Mouse (Mus musculus) cerebellum, adult 2 months (tissue): ENCODE measurements around the gene Usp6nl.

Experiments
- CTCF ChIP-seq: fragments of 200-500 bp; IDR thresholded peaks from 2 replicates; pipeline ENCODE4 v1.5.1; 2011; ENCODE audit warnings: low read depth, mild to moderate bottlenecking, control low read depth, low read length, moderate library complexity, borderline replicate concordance; ENCODE audit not compliant: insufficient read depth
- POLR2A ChIP-seq: fragments of 200-500 bp; IDR thresholded peaks from 2 replicates; pipeline ENCODE4 v1.6.1; 2011; ENCODE audit warnings: low read length, control low read depth, borderline replicate concordance; ENCODE audit not compliant: insufficient read depth

DNA sequence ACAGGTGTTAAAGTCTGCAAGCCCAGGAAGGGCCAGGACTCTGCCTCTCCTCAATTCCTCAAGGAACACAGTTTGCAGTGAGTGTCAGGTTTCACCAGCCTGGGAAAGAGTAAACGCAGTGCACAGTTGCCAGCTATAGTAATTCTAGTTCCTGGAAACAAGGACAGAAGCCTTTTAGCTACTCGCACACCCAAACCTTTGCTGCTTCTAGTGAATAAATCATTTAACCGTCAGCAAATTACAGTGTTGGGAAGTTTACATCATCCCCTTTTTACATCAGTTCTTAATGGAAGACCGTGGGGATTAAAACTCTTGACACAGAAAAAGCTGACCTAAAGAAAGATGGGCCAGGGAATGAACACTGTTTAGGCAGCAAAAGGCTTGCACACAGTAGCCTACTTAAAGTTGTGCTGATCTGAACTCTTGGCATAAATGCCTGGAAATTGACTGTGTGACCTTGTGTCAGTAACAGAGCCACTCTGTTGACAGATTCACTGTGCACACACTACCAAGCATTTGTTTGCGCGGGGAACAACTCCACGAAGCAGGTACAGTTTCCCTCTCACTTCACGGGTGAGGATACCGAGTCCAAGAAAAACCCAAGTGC lies 595 bp upstream of the Usp6nl start:
- no peak for TF ChIP-seq CTCF
- no peak for TF ChIP-seq POLR2A
